Comparison of ENCODE assay signal across 9 mouse cellular contexts in genomic region chr6:108235680-108236123, GRCm38 (mm10). TPM values are rescaled to one million over a fixed set of nuclear protein-coding genes. Genes with fewer than 3 reads are reported as not detected.
DNase-seq lines count a peak whose midpoint lies in the region; ATAC-seq and TF ChIP-seq lines count a peak whose summit lies in the region.
"Had no signal": no experiment of that assay in that cellular context is flagged by ENCODE, and none has a peak within 500 bp of the region (broad histone marks: within the 10 kb centered on the region; RNA-seq: fewer than 3 reads in every experiment).

No protein-coding gene starts in this region.

- ATAC-seq in lung, embryonic 14.5 days (ENCODE audit: insufficient read depth): peak; percentile 94
- no peak for ATAC-seq in forebrain, embryonic 15.5 days (replicated peaks)
- ATAC-seq in neural tube, embryonic 14.5 days (ENCODE audit: low read depth): no peak
- no peak for ATAC-seq in monocyte, adult 5-6 weeks (replicated peaks; ENCODE audit: insufficient number of reproducible peaks, low FRiP score, low TSS enrichment, poor library complexity, severe bottlenecking)

- H3K4me1 ChIP-seq in lung, embryonic 14.5 days (ENCODE audit: insufficient read depth): peaks cover 21% of the 10 kb centered on the region
- H3K4me1 ChIP-seq in lung, adult 2 months (ENCODE audit: control insufficient read depth, insufficient read depth, low read length): peaks cover 19% of the 10 kb centered on the region
- H3K4me1 ChIP-seq in forebrain, embryonic 15.5 days: peaks cover 38% of the 10 kb centered on the region
- peaks cover 62% of the 10 kb centered on the region for H3K4me1 ChIP-seq in kidney, adult 2 months (ENCODE audit: control insufficient read depth, insufficient read depth, low read length)
- peaks cover 9% of the 10 kb centered on the region; the same call in 1 of the 2 replicates for H3K4me1 ChIP-seq in neural tube, embryonic 14.5 days (ENCODE audit: control insufficient read depth, insufficient read depth, low read length)

- TF ChIP-seq POLR2A in lung, adult 2 months (IDR thresholded peaks at IDR 0.05; ENCODE audit: borderline replicate concordance, extremely low read depth, low read depth, low read length): no peak
- TF ChIP-seq POLR2A in kidney, adult 2 months (IDR thresholded peaks at IDR 0.05; ENCODE audit: low read depth, low read length): no peak

- H3K27ac ChIP-seq in lung, embryonic 14.5 days (ENCODE audit: low read depth): peak overlapping the region; percentile 87
- H3K27ac ChIP-seq in forebrain, embryonic 15.5 days (replicated peaks): peak overlapping the region; percentile 90
- H3K27ac ChIP-seq in kidney, adult 2 months (ENCODE audit: insufficient read depth, low read depth, low read length): peak overlapping the region; percentile 76
- peak overlapping the region; percentile 8; the same call in 1 of the 2 replicates for H3K27ac ChIP-seq in neural tube, embryonic 14.5 days (ENCODE audit: low read depth, low read length)
- H3K27ac ChIP-seq: liver, embryonic 15.5 days had no signal

- no peaks in the 10 kb centered on the region for H3K9me3 ChIP-seq in lung, embryonic 14.5 days (ENCODE audit: low read depth, low read length)
- no peaks in the 10 kb centered on the region for H3K9me3 ChIP-seq in forebrain, embryonic 15.5 days
- no peaks in the 10 kb centered on the region for H3K9me3 ChIP-seq in neural tube, embryonic 14.5 days (ENCODE audit: control insufficient read depth, low read length)
- H3K9me3 ChIP-seq: liver, embryonic 15.5 days had no signal

- H3K27me3 ChIP-seq in lung, embryonic 14.5 days (ENCODE audit: insufficient read depth, low read length): no peaks in the 10 kb centered on the region
- no peaks in the 10 kb centered on the region for H3K27me3 ChIP-seq in forebrain, embryonic 15.5 days
- no peaks in the 10 kb centered on the region for H3K27me3 ChIP-seq in kidney, adult 2 months (replicated peaks; ENCODE audit: control insufficient read depth, insufficient read depth, low read length)
- no peaks in the 10 kb centered on the region for H3K27me3 ChIP-seq in neural tube, embryonic 14.5 days (ENCODE audit: control insufficient read depth, insufficient read depth, low read length)
- H3K27me3 ChIP-seq: liver, embryonic 15.5 days had no signal

- no peak overlapping the region for H3K9ac ChIP-seq in lung, embryonic 14.5 days
- no peak overlapping the region for H3K9ac ChIP-seq in forebrain, embryonic 15.5 days (replicated peaks)
- H3K9ac ChIP-seq in neural tube, embryonic 14.5 days (replicated peaks; ENCODE audit: low read depth, low read length): no peak overlapping the region
- H3K9ac ChIP-seq: liver, embryonic 15.5 days had no signal

- TF ChIP-seq CTCF in lung, embryonic 14.5 days (IDR thresholded peaks at IDR 0.05; ENCODE audit: low read depth): no peak
- no peak for TF ChIP-seq CTCF in lung, adult 2 months (IDR thresholded peaks at IDR 0.05; ENCODE audit: insufficient read depth, low read length)
- no peak for TF ChIP-seq CTCF in kidney, adult 2 months (conservative IDR thresholded peaks at IDR 0.05; ENCODE audit: insufficient read depth, insufficient read length, low read depth, low read length)

- 23% methylated on average over 13 of the region's 13 CpGs for WGBS in lung, embryonic 14.5 days
- 29% methylated on average over 13 of the region's 13 CpGs for WGBS in lung, adult 2 months
- 47% methylated on average over 13 of the region's 13 CpGs for WGBS in forebrain, embryonic 15.5 days
- 8% methylated on average over 13 of the region's 13 CpGs for WGBS in kidney, adult 2 months
- WGBS in neural tube, embryonic 14.5 days: 29% methylated on average over 13 of the region's 13 CpGs

- H3K4me3 ChIP-seq in lung, embryonic 14.5 days (ENCODE audit: low read depth, low read length): no peak overlapping the region
- no peak overlapping the region for H3K4me3 ChIP-seq in lung, adult 2 months (replicated peaks; ENCODE audit: extremely low read depth, low read depth, low read length)
- no peak overlapping the region for H3K4me3 ChIP-seq in forebrain, embryonic 15.5 days
- H3K4me3 ChIP-seq in kidney, adult 2 months (ENCODE audit: insufficient read depth, low read depth, low read length): no peak overlapping the region
- no peak overlapping the region for H3K4me3 ChIP-seq in neural tube, embryonic 14.5 days (ENCODE audit: low read depth, low read length)
- H3K4me3 ChIP-seq: liver, embryonic 15.5 days had no signal

- peak; percentile 89 for DNase-seq in lung, embryonic 14.5 days
- DNase-seq in lung, adult 2 months: no peak
- peak; percentile 63 for DNase-seq in kidney, adult 2 months
- DNase-seq in frontal cortex, postnatal 10 days (ENCODE audit: low spot score in 2 of 2): no peak
- DNase-seq in frontal cortex, postnatal 14 days (ENCODE audit: low spot score in 2 of 2): no peak

- H3K36me3 ChIP-seq in lung, embryonic 14.5 days (ENCODE audit: insufficient read depth): peaks cover 3% of the 10 kb centered on the region; the same call in 1 of the 2 replicates
- H3K36me3 ChIP-seq in forebrain, embryonic 15.5 days: no peaks in the 10 kb centered on the region
- peaks cover 3% of the 10 kb centered on the region for H3K36me3 ChIP-seq in kidney, adult 2 months (ENCODE audit: control insufficient read depth, insufficient read depth, low read length)
- H3K36me3 ChIP-seq in neural tube, embryonic 14.5 days (ENCODE audit: control insufficient read depth, insufficient read depth, low read length): no peaks in the 10 kb centered on the region
- H3K36me3 ChIP-seq: liver, embryonic 15.5 days had no signal

- H3K4me2 ChIP-seq in lung, embryonic 14.5 days: peak overlapping the region; percentile 41
- H3K4me2 ChIP-seq in forebrain, embryonic 15.5 days (replicated peaks): no peak overlapping the region
- peak overlapping the region; percentile 6; the same call in 1 of the 2 replicates for H3K4me2 ChIP-seq in neural tube, embryonic 14.5 days (ENCODE audit: low read depth, low read length)
- H3K4me2 ChIP-seq: liver, embryonic 15.5 days had no signal

RNA-seq across cellular contexts. Expression of gene Itpr1, which starts 22.8 kb away (rescaled TPM):
- polyA plus RNA-seq in lung, embryonic 14.5 days (2014; fragmentation: Nextera tagmentation; extraction: Ambion mirVana): 15.7 and 17.0 TPM in 2 replicates
- polyA plus RNA-seq in lung, adult 2 months (2012; rRNA removed): 22.6 and 37.7 TPM in 2 replicates
- 11.0 and 12.6 TPM in 2 replicates for polyA plus RNA-seq in forebrain, embryonic 15.5 days (2015; fragmentation: Nextera tagmentation; extraction: Ambion mirVana)
- polyA plus RNA-seq in kidney, adult 2 months (2012; rRNA removed): 68.2 and 74.5 TPM in 2 replicates
- 3.5 and 3.8 TPM in 2 replicates for polyA plus RNA-seq in neural tube, embryonic 14.5 days (2014; fragmentation: Nextera tagmentation; extraction: Ambion mirVana)
- total RNA-seq in monocyte, adult 5-6 weeks (2017): 89.4 to 121 TPM (median 102 TPM) in 3 replicates

RNA-seq across cellular contexts. Expression of gene Sumf1, which starts 50.3 kb away (rescaled TPM):
- 28.0 and 28.4 TPM in 2 replicates for polyA plus RNA-seq in lung, embryonic 14.5 days (2014; fragmentation: Nextera tagmentation; extraction: Ambion mirVana)
- polyA plus RNA-seq in lung, adult 2 months (2012; rRNA removed): 41.0 and 41.7 TPM in 2 replicates
- 12.3 and 13.0 TPM in 2 replicates for polyA plus RNA-seq in forebrain, embryonic 15.5 days (2015; fragmentation: Nextera tagmentation; extraction: Ambion mirVana)
- 37.6 and 46.0 TPM in 2 replicates for polyA plus RNA-seq in kidney, adult 2 months (2012; rRNA removed)
- 9.3 and 12.0 TPM in 2 replicates for polyA plus RNA-seq in neural tube, embryonic 14.5 days (2014; fragmentation: Nextera tagmentation; extraction: Ambion mirVana)
- total RNA-seq in monocyte, adult 5-6 weeks (2017): 45.7 to 66.0 TPM (median 52.9 TPM) in 3 replicates

Comparison
In these comparisons a context has a peak if more than half of its experiments do, and no peak if none do; other contexts are left out.
1. DNase-seq: peak in lung, embryonic 14.5 days (single experiment) and kidney, adult 2 months (single experiment); none in lung, adult 2 months (single experiment), frontal cortex, postnatal 10 days (0 of 2) and frontal cortex, postnatal 14 days (0 of 2).
2. H3K27ac ChIP-seq: peak in every context shown above with its lines; median percentile 90 in forebrain, embryonic 15.5 days; 87 in lung, embryonic 14.5 days; 76 in kidney, adult 2 months; 8 in neural tube, embryonic 14.5 days.